Mouse (Mus musculus): ENCODE measurements around the gene Uap1. TPM values are rescaled to one million over a fixed set of nuclear protein-coding genes. Genes with fewer than 3 reads are reported as not detected.

The Uap1 gene
- polyA plus RNA-seq, 2 experiments, result 15.6 to 32.1 TPM

DNA sequence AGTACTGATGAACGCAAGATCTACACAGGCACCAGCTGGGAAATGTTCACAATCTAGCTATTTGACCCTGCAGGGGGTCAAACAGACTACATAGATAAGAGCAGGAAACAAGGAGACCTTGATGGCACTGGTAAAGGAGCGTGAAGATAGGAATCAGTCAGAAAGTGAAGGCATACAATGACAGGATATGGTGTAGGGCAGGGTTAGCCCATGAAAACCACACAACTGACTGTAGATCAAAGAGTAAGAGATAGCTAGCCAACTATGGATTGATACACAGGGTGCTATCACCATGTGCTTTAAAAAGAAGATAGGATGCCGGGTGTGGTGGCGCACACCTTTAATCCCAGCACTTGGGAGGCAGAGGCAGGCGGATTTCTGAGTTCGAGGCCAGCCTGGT lies 7.0 kb downstream of the Uap1 start:
- TF ChIP-seq CTCF (IDR thresholded peaks at IDR 0.05; ENCODE audit: low read depth) (no peak), EP300 (IDR thresholded peaks at IDR 0.05; ENCODE audit: low read depth) (no peak)
- no peak for DNase-seq (ENCODE audit: low read depth in 3 of 3, low spot score in 3 of 3)
- no peaks in the 10 kb centered on the region for H3K9me3 ChIP-seq (ENCODE audit: control insufficient read depth, low read length)
- no peak overlapping the region for H3K4me2 ChIP-seq (ENCODE audit: low read depth)
- peaks cover 4% of the 10 kb centered on the region for H3K36me3 ChIP-seq (replicated peaks; ENCODE audit: control insufficient read depth, insufficient read depth, low read depth)
- 0 out of 2 replicates have a peak, but pooled peaks have one; percentile 24 for ATAC-seq (ENCODE audit: insufficient read depth)
- H3K27ac ChIP-seq, result no peak overlapping the region
- H3K4me3 ChIP-seq (ENCODE audit: insufficient read depth in 1 of 2, low read depth in 2 of 2, low read length in 2 of 2), result no peak overlapping the region
- no peaks in the 10 kb centered on the region for H3K27me3 ChIP-seq (ENCODE audit: control insufficient read depth, insufficient read depth, low read length)
- peaks cover 0 to 5% of the 10 kb centered on the region in 2 experiments; a peak in 2 of 4 replicates for H3K4me1 ChIP-seq (replicated peaks; ENCODE audit: control insufficient read depth in 2 of 2, insufficient read depth in 2 of 2, low read length in 1 of 2)
- 48% methylated on average over 6 of the region's 6 CpGs for WGBS (ENCODE audit: insufficient replicate concordance)
- H3K9ac ChIP-seq (replicated peaks), result no peak overlapping the region

DNA sequence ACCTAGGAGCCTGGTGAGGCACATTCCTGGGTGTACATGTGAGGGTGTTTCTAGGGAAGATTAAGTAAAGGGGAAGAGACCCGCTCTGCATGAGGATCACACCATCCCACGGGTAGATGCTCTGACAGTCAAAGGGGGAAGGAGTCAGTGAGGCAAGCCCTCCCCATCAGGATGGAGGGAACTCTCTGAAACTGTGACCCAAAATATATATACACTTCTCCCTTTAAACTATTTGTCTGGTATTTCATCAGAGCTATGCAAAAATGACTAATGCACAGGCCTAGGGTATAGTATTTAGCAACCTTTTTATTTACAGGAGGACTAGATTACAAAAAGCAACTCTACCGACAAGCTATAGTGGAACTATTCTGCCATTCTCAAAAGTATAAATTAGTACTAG lies 9.8 kb downstream of the Uap1 start:
- DNase-seq (ENCODE audit: low read depth in 3 of 3, low spot score in 3 of 3) (no peak), ATAC-seq (ENCODE audit: insufficient read depth) (no peak)
- no peak overlapping the region for H3K9ac ChIP-seq (replicated peaks)
- no peaks in the 10 kb centered on the region for H3K27me3 ChIP-seq (ENCODE audit: control insufficient read depth, insufficient read depth, low read length)
- WGBS (ENCODE audit: insufficient replicate concordance), result 72% methylated on average over 3 of the region's 3 CpGs
- no peak overlapping the region for H3K4me2 ChIP-seq (ENCODE audit: low read depth)
- H3K9me3 ChIP-seq (ENCODE audit: control insufficient read depth, low read length), result no peaks in the 10 kb centered on the region
- no peak overlapping the region for H3K27ac ChIP-seq
- peaks cover 0 to 5% of the 10 kb centered on the region in 2 experiments; a peak in 2 of 4 replicates for H3K4me1 ChIP-seq (replicated peaks; ENCODE audit: control insufficient read depth in 2 of 2, insufficient read depth in 2 of 2, low read length in 1 of 2)
- TF ChIP-seq CTCF (IDR thresholded peaks at IDR 0.05; ENCODE audit: low read depth) (no peak), EP300 (IDR thresholded peaks at IDR 0.05; ENCODE audit: low read depth) (no peak)
- H3K4me3 ChIP-seq (ENCODE audit: insufficient read depth in 1 of 2, low read depth in 2 of 2, low read length in 2 of 2), result no peak overlapping the region
- peaks cover 9% of the 10 kb centered on the region for H3K36me3 ChIP-seq (replicated peaks; ENCODE audit: control insufficient read depth, insufficient read depth, low read depth)

DNA sequence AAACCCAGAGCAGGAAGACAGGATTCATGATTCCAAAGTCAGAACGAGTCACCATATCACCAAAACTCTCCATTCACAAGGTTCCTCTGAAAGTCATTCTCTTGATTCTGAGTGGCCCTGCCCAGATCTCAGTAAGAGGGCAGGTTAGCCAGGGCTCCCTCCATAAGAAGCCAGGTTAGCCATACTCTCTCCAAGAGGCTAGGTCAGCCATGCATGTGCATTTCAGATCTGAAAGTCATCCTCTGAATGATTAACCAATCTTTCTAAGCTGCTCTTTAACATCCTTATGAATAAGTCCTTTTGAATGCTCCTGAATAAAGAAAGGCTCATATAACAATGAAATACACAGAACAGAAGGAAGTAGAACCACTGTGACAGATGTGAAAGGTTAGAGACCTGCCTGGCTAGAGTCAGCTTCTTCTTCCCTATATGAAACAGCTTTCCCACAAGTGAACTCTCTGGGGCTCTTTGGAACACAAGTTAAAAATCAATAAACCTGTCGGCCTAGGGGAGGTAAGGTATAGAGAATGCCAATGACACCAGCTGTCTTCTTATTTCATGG lies 10.6 kb downstream of the Uap1 start:
- WGBS (ENCODE audit: insufficient replicate concordance), result 68% methylated on average over 2 of the region's 2 CpGs

DNA sequence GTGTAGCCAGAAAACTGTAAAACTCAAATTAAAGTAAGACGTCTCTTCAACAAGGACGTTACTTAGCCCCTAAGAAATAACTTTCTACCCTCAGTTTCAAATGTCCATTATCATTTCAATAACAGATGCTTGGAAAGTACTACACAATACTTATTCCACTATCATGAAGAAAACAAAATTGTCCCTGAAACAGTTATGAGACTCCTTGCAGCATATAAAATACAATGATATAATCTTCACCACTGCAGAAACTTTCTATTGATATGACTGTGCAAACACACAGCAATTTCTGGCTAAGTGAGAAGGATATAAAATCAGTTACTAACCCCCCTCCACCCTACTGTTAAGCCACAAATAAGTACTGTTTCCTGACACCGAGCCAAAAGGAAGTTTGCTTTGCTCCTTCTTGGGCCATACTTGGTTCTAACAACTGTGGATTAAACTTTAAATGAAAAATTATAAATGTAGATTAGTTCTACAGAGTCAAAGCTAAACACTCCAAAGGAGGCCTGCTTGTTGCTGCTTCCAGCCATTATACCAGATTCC lies 11.3 kb downstream of the Uap1 start:
- Histone ChIP-seq H3K4me1 (replicated peaks; ENCODE audit: control insufficient read depth in 2 of 2, insufficient read depth in 2 of 2, low read length in 1 of 2) (peaks cover 0 to 5% of the 10 kb centered on the region in 2 experiments; a peak in 2 of 4 replicates), H3K4me2 (ENCODE audit: low read depth) (no peak overlapping the region), H3K27me3 (ENCODE audit: control insufficient read depth, insufficient read depth, low read length) (no peaks in the 10 kb centered on the region), H3K36me3 (replicated peaks; ENCODE audit: control insufficient read depth, insufficient read depth, low read depth) (peaks cover 14% of the 10 kb centered on the region), H3K9me3 (ENCODE audit: control insufficient read depth, low read length) (no peaks in the 10 kb centered on the region), H3K4me3 (ENCODE audit: insufficient read depth in 1 of 2, low read depth in 2 of 2, low read length in 2 of 2) (no peak overlapping the region), H3K9ac (replicated peaks) (no peak overlapping the region), H3K27ac (no peak overlapping the region)
- no peak for TF ChIP-seq CTCF (IDR thresholded peaks at IDR 0.05; ENCODE audit: low read depth)
- 38% methylated on average over 3 of the region's 3 CpGs for WGBS (ENCODE audit: insufficient replicate concordance)
- ATAC-seq (ENCODE audit: insufficient read depth) (no peak), DNase-seq (ENCODE audit: low read depth in 3 of 3, low spot score in 3 of 3) (no peak)

More for the DNA sequence above, 10.6 kb downstream of the Uap1 start:
- no peaks in the 10 kb centered on the region for H3K9me3 ChIP-seq (ENCODE audit: control insufficient read depth, low read length)
- no peaks in the 10 kb centered on the region for H3K27me3 ChIP-seq (ENCODE audit: control insufficient read depth, insufficient read depth, low read length)
- H3K9ac ChIP-seq (replicated peaks), result no peak overlapping the region
- H3K4me2 ChIP-seq (ENCODE audit: low read depth), result no peak overlapping the region
- no peak for ATAC-seq (ENCODE audit: insufficient read depth)
- peaks cover 0 to 5% of the 10 kb centered on the region in 2 experiments; a peak in 2 of 4 replicates for H3K4me1 ChIP-seq (replicated peaks; ENCODE audit: control insufficient read depth in 2 of 2, insufficient read depth in 2 of 2, low read length in 1 of 2)
- H3K27ac ChIP-seq, result no peak overlapping the region
- no peak overlapping the region for H3K4me3 ChIP-seq (ENCODE audit: insufficient read depth in 1 of 2, low read depth in 2 of 2, low read length in 2 of 2)
- TF ChIP-seq EP300 (IDR thresholded peaks at IDR 0.05; ENCODE audit: low read depth) (no peak), CTCF (IDR thresholded peaks at IDR 0.05; ENCODE audit: low read depth) (no peak)
- DNase-seq (ENCODE audit: low read depth in 3 of 3, low spot score in 3 of 3), result no peak
- peaks cover 9% of the 10 kb centered on the region for H3K36me3 ChIP-seq (replicated peaks; ENCODE audit: control insufficient read depth, insufficient read depth, low read depth)

DNA sequence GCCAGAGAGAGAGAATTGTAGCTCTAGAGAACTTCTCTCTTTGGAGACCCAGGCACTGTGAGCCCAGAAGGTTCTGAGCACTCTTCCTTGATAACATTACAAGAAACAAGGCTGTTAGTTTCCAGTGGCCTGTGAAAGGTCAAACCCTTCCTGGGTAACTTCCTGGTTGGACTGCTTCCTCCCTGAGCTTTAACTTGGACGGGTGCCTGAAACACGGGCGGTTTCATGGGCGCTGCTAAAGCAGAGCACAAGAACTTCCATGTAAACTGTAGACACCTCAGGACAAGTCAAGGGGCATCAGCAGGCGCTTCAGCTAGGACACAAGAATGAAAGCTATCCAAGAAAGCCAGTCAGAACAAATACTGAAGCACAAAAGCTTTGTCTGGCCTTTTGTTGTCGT lies 12.9 kb downstream of the Uap1 start:
- DNase-seq (ENCODE audit: low read depth in 3 of 3, low spot score in 3 of 3) (no peak), ATAC-seq (ENCODE audit: insufficient read depth) (no peak)
- H3K27ac ChIP-seq, result no peak overlapping the region
- H3K27me3 ChIP-seq (ENCODE audit: control insufficient read depth, insufficient read depth, low read length), result no peaks in the 10 kb centered on the region
- no peaks in the 10 kb centered on the region for H3K9me3 ChIP-seq (ENCODE audit: control insufficient read depth, low read length)
- TF ChIP-seq EP300 (IDR thresholded peaks at IDR 0.05; ENCODE audit: low read depth) (no peak), CTCF (IDR thresholded peaks at IDR 0.05; ENCODE audit: low read depth) (no peak)
- H3K9ac ChIP-seq (replicated peaks), result no peak overlapping the region
- 64% methylated on average over 6 of the region's 6 CpGs for WGBS (ENCODE audit: insufficient replicate concordance)
- no peak overlapping the region for H3K4me2 ChIP-seq (ENCODE audit: low read depth)
- H3K4me1 ChIP-seq (replicated peaks; ENCODE audit: control insufficient read depth in 2 of 2, insufficient read depth in 2 of 2, low read length in 1 of 2), result no peaks in the 10 kb centered on the region
- H3K4me3 ChIP-seq (ENCODE audit: insufficient read depth in 1 of 2, low read depth in 2 of 2, low read length in 2 of 2), result no peak overlapping the region
- H3K36me3 ChIP-seq (replicated peaks; ENCODE audit: control insufficient read depth, insufficient read depth, low read depth), result peaks cover 21% of the 10 kb centered on the region
